In the genomic region with DNA sequence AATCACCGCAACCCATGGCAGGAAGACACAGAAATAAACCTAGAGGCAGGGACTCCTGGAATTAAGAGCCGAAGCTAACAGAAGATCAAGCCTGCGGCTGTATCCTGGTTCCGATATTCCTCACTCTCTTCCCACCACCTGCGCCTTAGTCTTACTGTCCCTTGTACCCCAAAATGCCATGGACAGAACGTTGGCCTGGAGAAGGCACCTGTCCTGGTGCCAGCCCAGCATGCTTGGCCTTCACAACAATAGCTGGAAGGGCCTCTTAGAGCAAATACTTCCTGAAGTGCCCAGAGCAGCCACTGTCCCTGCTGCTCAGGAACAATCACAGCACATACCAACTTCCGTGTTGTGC, we compare ENCODE assay signal across 7 mouse cellular contexts.
DNase-seq lines count a peak whose midpoint lies in the region; ATAC-seq and TF ChIP-seq lines count a peak whose summit lies in the region.

No protein-coding gene starts in this region.

- H3K4me2 ChIP-seq in lung, embryonic 14.5 days = peak overlapping the region; percentile 1; the same call in 1 of the 2 replicates
- no peak overlapping the region for H3K4me2 ChIP-seq in embryonic facial prominence, embryonic 12.5 days (replicated peaks)
- no peak overlapping the region for H3K4me2 ChIP-seq in intestine, embryonic 15.5 days (replicated peaks)
- H3K4me2 ChIP-seq in stomach, embryonic 15.5 days = no peak overlapping the region

- no peak overlapping the region for H3K4me3 ChIP-seq in lung, embryonic 14.5 days (ENCODE audit: low read depth, low read length)
- H3K4me3 ChIP-seq in lung, adult 2 months (replicated peaks; ENCODE audit: extremely low read depth, low read depth, low read length) = no peak overlapping the region
- no peak overlapping the region for H3K4me3 ChIP-seq in embryonic facial prominence, embryonic 12.5 days
- H3K4me3 ChIP-seq in intestine, embryonic 15.5 days (replicated peaks) = no peak overlapping the region
- no peak overlapping the region for H3K4me3 ChIP-seq in stomach, embryonic 15.5 days (replicated peaks)

- H3K4me1 ChIP-seq in lung, embryonic 14.5 days (ENCODE audit: insufficient read depth) = peaks cover 10% of the 10 kb centered on the region; the same call in 1 of the 2 replicates
- H3K4me1 ChIP-seq in lung, adult 2 months (ENCODE audit: control insufficient read depth, insufficient read depth, low read length) = no peaks in the 10 kb centered on the region
- peaks cover 32% of the 10 kb centered on the region for H3K4me1 ChIP-seq in embryonic facial prominence, embryonic 12.5 days
- peaks cover 24% of the 10 kb centered on the region for H3K4me1 ChIP-seq in intestine, embryonic 15.5 days (replicated peaks)
- peaks cover 26% of the 10 kb centered on the region for H3K4me1 ChIP-seq in stomach, embryonic 15.5 days

- no peaks in the 10 kb centered on the region for H3K9me3 ChIP-seq in lung, embryonic 14.5 days (ENCODE audit: low read depth, low read length)
- H3K9me3 ChIP-seq in embryonic facial prominence, embryonic 12.5 days = no peaks in the 10 kb centered on the region
- H3K9me3 ChIP-seq in intestine, embryonic 15.5 days = no peaks in the 10 kb centered on the region
- no peaks in the 10 kb centered on the region for H3K9me3 ChIP-seq in stomach, embryonic 15.5 days

- no peak overlapping the region for H3K9ac ChIP-seq in lung, embryonic 14.5 days
- no peak overlapping the region for H3K9ac ChIP-seq in embryonic facial prominence, embryonic 12.5 days
- H3K9ac ChIP-seq in intestine, embryonic 15.5 days = no peak overlapping the region
- no peak overlapping the region for H3K9ac ChIP-seq in stomach, embryonic 15.5 days

- no peak for TF ChIP-seq POLR2A in lung, adult 2 months (IDR thresholded peaks at IDR 0.05; ENCODE audit: borderline replicate concordance, extremely low read depth, low read depth, low read length)

- ATAC-seq in lung, embryonic 14.5 days (ENCODE audit: insufficient read depth) = 0 out of 2 replicates have a peak, but pooled peaks have one; percentile 5
- no peak for ATAC-seq in embryonic facial prominence, embryonic 12.5 days (ENCODE audit: insufficient number of reproducible peaks, insufficient read depth, low FRiP score, low TSS enrichment)
- ATAC-seq in intestine, embryonic 15.5 days = no peak
- ATAC-seq in stomach, embryonic 15.5 days (ENCODE audit: insufficient read depth, low FRiP score, low read depth) = no peak

- peaks cover 22% of the 10 kb centered on the region for H3K27me3 ChIP-seq in lung, embryonic 14.5 days (ENCODE audit: insufficient read depth, low read length)
- no peaks in the 10 kb centered on the region for H3K27me3 ChIP-seq in embryonic facial prominence, embryonic 12.5 days
- H3K27me3 ChIP-seq in intestine, embryonic 15.5 days (replicated peaks) = no peaks in the 10 kb centered on the region
- H3K27me3 ChIP-seq in stomach, embryonic 15.5 days (replicated peaks) = no peaks in the 10 kb centered on the region

- peak overlapping the region; percentile 64; the same call in 1 of the 2 replicates for H3K27ac ChIP-seq in lung, embryonic 14.5 days (ENCODE audit: low read depth)
- H3K27ac ChIP-seq in embryonic facial prominence, embryonic 12.5 days = peak overlapping the region; percentile 57; the same call in 1 of the 2 replicates
- peak overlapping the region; percentile 15 for H3K27ac ChIP-seq in intestine, embryonic 15.5 days
- peak overlapping the region; percentile 77 for H3K27ac ChIP-seq in stomach, embryonic 15.5 days

- DNase-seq in lung, embryonic 14.5 days = peak; percentile 32
- DNase-seq in lung, adult 2 months = no peak
- no peak for DNase-seq in thymus, postnatal 14 days
- no peak for DNase-seq in right cerebral cortex, postnatal 14 days

- TF ChIP-seq CTCF in lung, embryonic 14.5 days (IDR thresholded peaks at IDR 0.05; ENCODE audit: low read depth) = no peak
- no peak for TF ChIP-seq CTCF in lung, adult 2 months (IDR thresholded peaks at IDR 0.05; ENCODE audit: insufficient read depth, low read length)

- no peaks in the 10 kb centered on the region for H3K36me3 ChIP-seq in lung, embryonic 14.5 days (ENCODE audit: insufficient read depth)
- no peaks in the 10 kb centered on the region for H3K36me3 ChIP-seq in embryonic facial prominence, embryonic 12.5 days
- no peaks in the 10 kb centered on the region for H3K36me3 ChIP-seq in intestine, embryonic 15.5 days
- no peaks in the 10 kb centered on the region for H3K36me3 ChIP-seq in stomach, embryonic 15.5 days

- WGBS in lung, embryonic 14.5 days = 39% methylated on average over 7 of the region's 7 CpGs
- 38% methylated on average over 7 of the region's 7 CpGs for WGBS in lung, adult 2 months
- WGBS in embryonic facial prominence, embryonic 12.5 days = 78% methylated on average over 7 of the region's 7 CpGs
- WGBS in intestine, embryonic 15.5 days = 53% methylated on average over 7 of the region's 7 CpGs
- WGBS in stomach, embryonic 15.5 days = 47% methylated on average over 7 of the region's 7 CpGs

Comparison
In these comparisons a context has a peak if more than half of its experiments do, and no peak if none do; other contexts are left out.
1. H3K27ac ChIP-seq: peak in every context shown above with its lines; median percentile 77 in stomach, embryonic 15.5 days; 64 in lung, embryonic 14.5 days; 57 in embryonic facial prominence, embryonic 12.5 days; 15 in intestine, embryonic 15.5 days.